ENCODE assay signal across 18 mouse cellular contexts in the genomic region with DNA sequence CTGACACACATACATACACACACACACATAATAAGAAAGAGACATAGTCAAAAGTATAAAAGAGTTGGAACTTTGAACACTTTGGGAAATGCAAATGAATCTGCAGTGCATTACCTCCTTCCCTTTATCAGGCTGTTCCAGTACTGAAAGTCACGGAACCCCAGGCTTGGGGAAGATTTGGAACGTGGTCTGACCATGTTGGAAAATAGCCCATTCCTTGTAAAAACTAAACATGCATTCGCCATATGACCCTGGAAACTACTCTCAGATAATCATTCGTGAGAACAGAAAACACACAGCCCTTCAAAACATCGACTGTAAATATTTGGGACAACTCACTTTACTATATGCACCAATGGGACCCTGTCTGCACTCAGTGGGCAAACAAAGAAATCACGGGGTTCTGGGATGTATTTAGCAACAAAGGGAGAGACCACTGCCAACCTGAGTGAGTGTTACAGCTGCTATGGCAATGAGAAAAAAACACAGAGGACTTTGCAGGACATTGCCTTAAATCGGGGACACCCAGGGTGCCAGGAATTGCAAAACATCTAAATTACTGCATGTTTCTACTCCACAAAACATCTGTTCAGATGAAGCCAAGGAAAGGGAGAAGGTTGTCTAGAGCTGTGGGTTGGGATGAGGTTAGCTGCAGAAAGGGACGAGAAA.
DNase-seq lines count a peak whose midpoint lies in the region; ATAC-seq lines count a peak whose summit lies in the region.
"Had no signal": no experiment of that assay in that cellular context is flagged by ENCODE, and none has a peak within 500 bp of the region (broad histone marks: within the 10 kb centered on the region; RNA-seq: fewer than 3 reads in every experiment).

No protein-coding gene starts in this region.

- H3K4me1 ChIP-seq in hindbrain, embryonic 14.5 days (replicated peaks; ENCODE audit: control insufficient read depth, insufficient read depth, low read length) = peaks cover 25% of the 10 kb centered on the region
- H3K4me1 ChIP-seq in hindbrain, embryonic 16.5 days (ENCODE audit: control insufficient read depth, insufficient read depth, low read depth, low read length) = peaks cover 6% of the 10 kb centered on the region; the same call in 1 of the 2 replicates
- peaks cover 8% of the 10 kb centered on the region; the same call in 1 of the 2 replicates for H3K4me1 ChIP-seq in embryonic facial prominence, embryonic 15.5 days
- H3K4me1 ChIP-seq: embryonic facial prominence, embryonic 13.5 days; liver, embryonic 15.5 days had no signal

- no peaks in the 10 kb centered on the region for H3K9me3 ChIP-seq in hindbrain, embryonic 14.5 days (ENCODE audit: control insufficient read depth, low read length)
- H3K9me3 ChIP-seq in hindbrain, embryonic 16.5 days (ENCODE audit: control insufficient read depth, low read length) = no peaks in the 10 kb centered on the region
- H3K9me3 ChIP-seq in embryonic facial prominence, embryonic 15.5 days (replicated peaks) = no peaks in the 10 kb centered on the region
- H3K9me3 ChIP-seq: embryonic facial prominence, embryonic 13.5 days; forebrain, embryonic 10.5 days; liver, embryonic 15.5 days; midbrain, embryonic 15.5 days had no signal

- 62% methylated on average over 8 of the region's 8 CpGs for WGBS in hindbrain, embryonic 14.5 days
- WGBS in hindbrain, embryonic 16.5 days = 47% methylated on average over 8 of the region's 8 CpGs
- WGBS in embryonic facial prominence, embryonic 15.5 days = 56% methylated on average over 8 of the region's 8 CpGs

- ATAC-seq in hindbrain, embryonic 14.5 days (ENCODE audit: low FRiP score) = no peak
- no peak for ATAC-seq in hindbrain, embryonic 16.5 days
- no peak; the same call in 1 of the 2 replicates for ATAC-seq in embryonic facial prominence, embryonic 15.5 days (ENCODE audit: insufficient number of reproducible peaks, low FRiP score, low TSS enrichment, low read depth)
- ATAC-seq: midbrain, embryonic 15.5 days had no signal

- peak; percentile 31 for DNase-seq in adrenal gland, postnatal 14 days
- no peak for DNase-seq in adrenal gland, postnatal 25 days
- no peak for DNase-seq in hindbrain, embryonic 14.5 days (ENCODE audit: low spot score)
- peak; percentile 5 for DNase-seq in lung, postnatal 25 days (ENCODE audit: low spot score)
- DNase-seq in frontal cortex, postnatal 25 days (ENCODE audit: low spot score in 2 of 2) = no peak
- no peak for DNase-seq in thymus, postnatal 10 days (ENCODE audit: low spot score in 2 of 2)
- DNase-seq: cerebellum, adult 8-10 months; gastrocnemius, postnatal 36 days; kidney, adult 2 months; kidney, postnatal 14 days had no signal

- peak overlapping the region; percentile 49; the same call in 1 of the 2 replicates for H3K27ac ChIP-seq in hindbrain, embryonic 14.5 days
- no peak overlapping the region for H3K27ac ChIP-seq in hindbrain, embryonic 16.5 days (ENCODE audit: low read depth, low read length)
- H3K27ac ChIP-seq in embryonic facial prominence, embryonic 15.5 days (replicated peaks) = 0 out of 2 replicates have a peak overlapping the region, but pooled peaks have one; percentile 2
- H3K27ac ChIP-seq: embryonic facial prominence, embryonic 13.5 days; forebrain, embryonic 10.5 days; left cerebral cortex, adult 2 months; liver, embryonic 15.5 days; midbrain, embryonic 15.5 days had no signal

- H3K9ac ChIP-seq in hindbrain, embryonic 14.5 days = no peak overlapping the region
- no peak overlapping the region for H3K9ac ChIP-seq in hindbrain, embryonic 16.5 days (ENCODE audit: low read depth, low read length)
- no peak overlapping the region for H3K9ac ChIP-seq in embryonic facial prominence, embryonic 15.5 days
- H3K9ac ChIP-seq: embryonic facial prominence, embryonic 13.5 days; liver, embryonic 15.5 days; midbrain, embryonic 15.5 days had no signal

- H3K27me3 ChIP-seq in hindbrain, embryonic 14.5 days (ENCODE audit: control insufficient read depth, insufficient read depth, low read length) = no peaks in the 10 kb centered on the region
- no peaks in the 10 kb centered on the region for H3K27me3 ChIP-seq in hindbrain, embryonic 16.5 days (replicated peaks; ENCODE audit: control insufficient read depth, insufficient read depth, low read length)
- no peaks in the 10 kb centered on the region for H3K27me3 ChIP-seq in embryonic facial prominence, embryonic 15.5 days
- H3K27me3 ChIP-seq: CH12.LX; embryonic facial prominence, embryonic 13.5 days; liver, embryonic 15.5 days; midbrain, embryonic 15.5 days had no signal

- no peak overlapping the region for H3K4me3 ChIP-seq in hindbrain, embryonic 14.5 days (replicated peaks; ENCODE audit: low read length)
- H3K4me3 ChIP-seq in hindbrain, embryonic 16.5 days (ENCODE audit: low read length) = no peak overlapping the region
- H3K4me3 ChIP-seq in embryonic facial prominence, embryonic 15.5 days (replicated peaks) = no peak overlapping the region
- H3K4me3 ChIP-seq: embryonic facial prominence, embryonic 13.5 days; forebrain, embryonic 10.5 days; left cerebral cortex, adult 2 months; liver, embryonic 15.5 days; midbrain, embryonic 15.5 days had no signal

- no peaks in the 10 kb centered on the region for H3K36me3 ChIP-seq in hindbrain, embryonic 14.5 days (replicated peaks; ENCODE audit: control insufficient read depth, insufficient read depth)
- H3K36me3 ChIP-seq in hindbrain, embryonic 16.5 days (ENCODE audit: control insufficient read depth, insufficient read depth, low read length) = no peaks in the 10 kb centered on the region
- no peaks in the 10 kb centered on the region for H3K36me3 ChIP-seq in embryonic facial prominence, embryonic 15.5 days
- H3K36me3 ChIP-seq: embryonic facial prominence, embryonic 13.5 days; forebrain, embryonic 10.5 days; liver, embryonic 15.5 days; midbrain, embryonic 15.5 days had no signal

- H3K4me2 ChIP-seq in hindbrain, embryonic 14.5 days (replicated peaks) = no peak overlapping the region
- H3K4me2 ChIP-seq in hindbrain, embryonic 16.5 days (ENCODE audit: low read length) = no peak overlapping the region
- no peak overlapping the region for H3K4me2 ChIP-seq in embryonic facial prominence, embryonic 15.5 days (replicated peaks)
- H3K4me2 ChIP-seq: embryonic facial prominence, embryonic 13.5 days; liver, embryonic 15.5 days; midbrain, embryonic 15.5 days had no signal

Comparison
In these comparisons a context has a peak if more than half of its experiments do, and no peak if none do; other contexts are left out.
1. DNase-seq: peak in adrenal gland, postnatal 14 days (single experiment) and lung, postnatal 25 days (single experiment); none in adrenal gland, postnatal 25 days (single experiment), hindbrain, embryonic 14.5 days (single experiment), frontal cortex, postnatal 25 days (0 of 2) and thymus, postnatal 10 days (0 of 2).